Mouse (Mus musculus): ENCODE measurements at regions not wholly inside any gene's neighbourhood (a gene's known extent, or its start where the extent isn't known, plus 50 kb on each side); places are given as distances from the start of the nearest gene placed in this dataset.
A peak's percentile ranks its signal among the peaks of the same experiment; 100 is the strongest.

- no peak for DNase-seq
Measured at GRCm38 (mm10) chr15:21988676-21989075, 560.1 kb upstream of the Cdh18 start.

GRCm38 (mm10) chr15:21993309-21993708, 555.5 kb upstream of the Cdh18 start:
- no peak for DNase-seq

GRCm38 (mm10) chr15:21995121-21995826, 553.5 kb upstream of the Cdh18 start:
- no peak for DNase-seq

- DNase-seq: peak; percentile 26 to 40
Measured at GRCm38 (mm10) chr15:22019977-22020376, 528.8 kb upstream of the Cdh18 start.

- no peak for DNase-seq
Measured at GRCm38 (mm10) chr15:22030215-22030614, 518.6 kb upstream of the Cdh18 start.

- DNase-seq: no peak
Measured at GRCm38 (mm10) chr15:22046423-22046822, 502.4 kb upstream of the Cdh18 start.

GRCm38 (mm10) chr15:22046877-22047478, 501.8 kb upstream of the Cdh18 start:
- DNase-seq: no peak

DNA sequence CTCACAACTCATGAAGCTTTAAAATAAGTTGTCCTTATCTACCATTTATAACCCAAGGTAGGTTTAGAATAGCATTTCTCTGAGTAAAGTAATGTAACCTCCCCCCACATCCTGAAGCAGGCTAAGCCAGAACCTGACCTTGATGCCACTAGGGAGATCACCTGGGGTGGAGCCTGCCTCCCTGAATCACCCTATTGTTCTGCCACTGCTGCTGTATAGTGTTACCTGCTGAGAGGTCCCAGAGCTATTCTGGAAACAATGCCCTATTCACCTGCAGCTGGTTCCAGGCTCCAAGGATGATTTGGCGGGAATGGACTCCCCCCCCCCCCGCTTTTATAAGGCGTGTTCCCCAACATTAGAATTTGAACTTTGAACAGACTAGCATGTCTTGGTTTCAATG, 462.0 kb upstream of the Cdh18 start:
- DNase-seq: no peak

DNA sequence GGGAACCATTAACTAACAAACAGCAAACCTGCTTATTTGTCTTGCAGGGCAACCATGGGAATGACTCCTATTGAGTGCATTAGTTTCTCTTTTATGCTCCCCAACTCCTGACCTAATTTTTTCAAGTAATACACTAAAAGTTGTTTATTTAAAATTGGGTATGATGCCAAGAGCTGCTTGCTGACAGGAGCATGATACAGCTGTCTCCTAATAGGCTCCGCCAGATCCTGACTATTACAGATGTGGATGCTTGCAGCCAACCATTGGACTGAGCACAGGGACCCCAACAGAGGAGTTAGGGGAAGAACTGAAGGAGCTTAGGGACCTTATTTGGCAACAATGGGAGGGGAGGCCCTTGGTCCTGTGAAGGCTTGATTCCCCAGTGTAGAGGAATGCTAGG, 427.1 kb upstream of the Cdh18 start:
- no peak for DNase-seq

- DNase-seq: no peak
Measured at GRCm38 (mm10) chr15:22151894-22152494, 396.8 kb upstream of the Cdh18 start.

DNA sequence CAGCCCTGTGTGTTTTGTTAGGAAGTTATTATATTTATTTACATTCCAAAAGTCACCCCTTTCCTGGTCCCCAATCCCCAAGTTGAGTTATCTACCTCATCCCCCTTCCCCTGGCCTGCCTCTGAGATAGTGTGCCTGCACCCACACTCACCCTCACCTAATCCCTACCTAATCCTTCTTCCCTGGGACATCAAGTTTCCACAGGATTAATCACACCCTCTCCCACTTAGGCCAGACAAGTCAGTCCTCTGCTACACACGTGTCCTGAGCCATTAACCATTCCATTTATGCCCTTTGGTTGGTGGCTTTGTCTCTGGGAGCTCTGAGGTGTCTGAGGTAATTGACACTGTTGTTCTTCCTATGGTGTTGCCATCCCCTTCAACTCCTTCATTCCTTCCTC, 396.1 kb upstream of the Cdh18 start:
- no peak for DNase-seq

GRCm38 (mm10) chr15:22170302-22170701, 378.5 kb upstream of the Cdh18 start:
- DNase-seq: peak; percentile 98 to 99

DNA sequence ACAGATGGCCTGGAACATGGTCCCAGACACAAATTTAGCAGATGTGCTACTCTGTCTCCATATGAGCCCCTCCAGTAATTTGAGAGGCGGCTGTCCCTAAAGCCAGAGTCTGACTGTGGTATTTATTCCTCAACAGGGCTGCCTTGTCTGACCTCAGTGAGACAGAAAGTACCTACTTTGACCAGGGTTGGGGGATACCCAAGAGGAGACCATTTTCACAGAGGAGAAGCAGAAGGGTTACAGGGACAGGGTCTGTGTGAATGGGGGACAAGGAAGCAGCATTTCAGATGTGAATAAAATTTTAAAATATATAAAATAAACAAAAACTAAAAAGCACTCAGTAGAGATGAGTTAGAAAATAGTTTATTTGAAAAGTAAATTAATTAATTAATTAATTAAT, 339.8 kb upstream of the Cdh18 start:
- DNase-seq: no peak

GRCm38 (mm10) chr15:22232629-22233028, 316.2 kb upstream of the Cdh18 start:
- peak; percentile 10 to 25 for DNase-seq

DNA sequence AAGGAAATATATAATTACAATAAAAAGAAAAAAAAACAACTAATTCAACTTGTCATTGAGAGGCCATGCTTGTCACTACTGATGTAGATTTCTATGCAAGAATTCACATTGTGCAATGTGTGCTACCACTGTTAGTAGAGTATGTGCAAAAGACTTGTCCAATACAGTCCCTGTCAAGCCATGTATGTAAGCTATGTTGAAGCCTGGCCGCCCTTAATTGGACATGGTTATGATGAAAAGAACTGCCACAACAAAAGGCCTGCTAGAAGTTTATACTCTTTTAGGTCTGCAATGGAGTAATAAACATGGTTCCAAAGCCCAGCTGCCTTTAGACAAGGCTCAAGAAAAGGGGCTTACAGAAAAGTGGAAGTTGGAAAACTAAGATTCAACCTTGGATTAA, 267.9 kb upstream of the Cdh18 start:
- DNase-seq: no peak

DNA sequence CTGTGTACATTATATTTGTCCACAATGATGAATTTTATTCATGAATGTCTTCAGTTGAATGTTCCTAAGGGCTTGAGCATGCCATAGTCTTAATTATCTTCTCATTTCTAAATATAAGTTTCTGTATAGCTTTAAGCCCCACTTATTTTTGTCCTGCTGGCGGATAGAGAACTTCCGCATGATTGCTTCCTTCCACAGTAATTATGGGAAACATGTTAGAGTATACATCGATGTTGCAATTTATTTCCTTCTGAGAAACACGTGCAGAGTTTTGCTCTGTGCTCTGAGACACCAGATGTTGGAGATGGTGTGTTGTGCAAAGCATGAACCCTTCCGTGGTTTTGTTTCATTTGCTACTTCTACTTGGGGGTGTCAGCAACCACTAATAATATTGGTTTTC, 237.8 kb upstream of the Cdh18 start:
- no peak for DNase-seq

- DNase-seq: peak; percentile 83 to 92
Measured at GRCm38 (mm10) chr15:22318992-22319391, 229.8 kb upstream of the Cdh18 start.

GRCm38 (mm10) chr15:22338941-22339340, 209.9 kb upstream of the Cdh18 start:
- no peak for DNase-seq

DNA sequence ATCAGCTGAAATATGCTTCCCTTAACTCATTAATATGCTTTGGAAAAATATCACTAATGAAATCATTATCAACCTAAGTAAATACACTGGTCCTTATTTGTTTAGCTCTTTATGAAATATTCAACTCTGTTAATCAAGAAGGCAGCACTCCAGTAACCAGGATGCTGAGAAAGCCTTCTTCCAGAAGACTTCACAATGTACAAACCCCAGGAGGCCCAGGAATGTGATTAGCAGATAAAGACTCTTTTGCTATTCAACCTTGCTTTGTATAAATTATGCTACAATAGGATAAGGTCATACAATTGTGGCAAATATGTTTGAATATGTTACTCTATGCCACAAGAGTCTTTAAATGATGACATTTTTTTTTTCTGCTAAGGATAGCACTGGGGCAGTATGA, 204.5 kb upstream of the Cdh18 start:
- peak; percentile 23 to 33 for DNase-seq

GRCm38 (mm10) chr15:22351502-22351901, 197.3 kb upstream of the Cdh18 start:
- DNase-seq: no peak

All from cerebellum, postnatal 10 days (tissue).